Mouse (Mus musculus): ENCODE results near the gene Sema6d.

GRCm38 (mm10) chr2:124524167-124524566 lies 434.4 kb downstream of the Sema6d start:
- no peak for TF ChIP-seq CTCF (IDR thresholded peaks at IDR 0.05; ENCODE audit: insufficient read depth, low read depth, low read length)
- no peak for TF ChIP-seq POLR2A (IDR thresholded peaks at IDR 0.05; ENCODE audit: insufficient read depth, low read depth, low read length)

Measured in olfactory bulb, adult 2 months (tissue).